Mouse (Mus musculus): ENCODE measurements around the gene Creg2.

GRCm38 (mm10) chr1:39644333-39644732 lies 6.9 kb downstream of the Creg2 start:
- TF ChIP-seq CTCF (IDR thresholded peaks at IDR 0.05; ENCODE audit: low read depth, low read length), result no peak
- TF ChIP-seq POLR2A (IDR thresholded peaks at IDR 0.05; ENCODE audit: insufficient read depth, low read length), result no peak
